Mouse (Mus musculus) lung, postnatal 0 days (tissue): ENCODE measurements around the gene Cdcp1.

ENCODE experiments used
- CTCF ChIP-seq: IDR thresholded peaks from 2 replicates; pipeline ENCODE4 v1.5.1; 2016; ENCODE audit warnings: antibody characterized with exemption, mild to moderate bottlenecking
- EP300 ChIP-seq: IDR thresholded peaks from 2 replicates; pipeline ENCODE4 v1.6.1; 2016; ENCODE audit warnings: antibody characterized with exemption, mild to moderate bottlenecking, control low read depth

GRCm38 (mm10) chr9:123123017-123123416, 92.8 kb downstream of the Cdcp1 start:
- no peak for TF ChIP-seq EP300
- TF ChIP-seq CTCF: no peak
